In the genomic region with DNA sequence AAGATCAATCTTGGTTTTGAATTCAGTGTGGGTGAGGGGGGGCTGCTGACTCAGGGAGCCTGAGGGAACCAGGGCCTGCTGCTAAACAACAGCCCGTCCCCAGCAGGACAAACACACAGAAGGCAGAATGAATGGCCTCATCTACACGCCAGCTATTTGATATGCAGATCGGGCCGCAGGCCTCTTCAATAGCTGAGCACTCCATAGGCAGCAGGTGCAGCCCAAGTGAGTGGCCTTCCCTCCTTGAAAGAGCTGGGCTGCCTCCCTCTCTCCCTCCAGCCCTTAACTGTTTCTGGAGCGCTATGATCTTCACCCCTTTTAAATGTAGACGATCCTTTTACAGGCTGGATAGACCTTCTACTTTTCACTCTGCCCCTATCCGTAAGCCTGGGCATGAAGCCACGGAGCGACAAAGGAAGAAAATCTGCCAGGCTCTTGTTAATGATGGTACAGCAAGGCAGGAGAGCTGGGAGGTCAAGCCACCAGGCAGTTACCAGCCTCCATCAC, we compare ENCODE assay signal across 12 mouse cellular contexts.
DNase-seq lines count a peak whose midpoint lies in the region; ATAC-seq and TF ChIP-seq lines count a peak whose summit lies in the region.
"Had no signal": no experiment of that assay in that cellular context is flagged by ENCODE, and none has a peak within 500 bp of the region (broad histone marks: within the 10 kb centered on the region; RNA-seq: fewer than 3 reads in every experiment).

No protein-coding gene starts in this region.

- peak; percentile 90 for ATAC-seq in forebrain, embryonic 15.5 days (replicated peaks)
- ATAC-seq in midbrain, embryonic 13.5 days: peak; percentile 87
- no peak for ATAC-seq in megakaryocyte-erythroid progenitor cell, adult 5-6 weeks (replicated peaks; ENCODE audit: low FRiP score, low TSS enrichment, poor library complexity, severe bottlenecking)
- no peak for ATAC-seq in intestine, postnatal 0 days

- H3K9me3 ChIP-seq in ES-E14 (ENCODE audit: control insufficient read depth, insufficient read depth, low read depth, low read length): no peaks in the 10 kb centered on the region
- no peaks in the 10 kb centered on the region for H3K9me3 ChIP-seq in forebrain, embryonic 15.5 days
- H3K9me3 ChIP-seq in midbrain, embryonic 13.5 days: no peaks in the 10 kb centered on the region
- no peaks in the 10 kb centered on the region for H3K9me3 ChIP-seq in intestine, postnatal 0 days (ENCODE audit: control insufficient read depth)
- H3K9me3 ChIP-seq: heart, embryonic 15.5 days; limb, embryonic 13.5 days had no signal

- H3K36me3 ChIP-seq in ES-E14 (ENCODE audit: control insufficient read depth, insufficient read depth, low read length, poor library complexity, severe bottlenecking): no peaks in the 10 kb centered on the region
- H3K36me3 ChIP-seq in forebrain, embryonic 15.5 days: no peaks in the 10 kb centered on the region
- H3K36me3 ChIP-seq in midbrain, embryonic 13.5 days: no peaks in the 10 kb centered on the region
- no peaks in the 10 kb centered on the region for H3K36me3 ChIP-seq in intestine, postnatal 0 days (ENCODE audit: control insufficient read depth, insufficient read depth)
- H3K36me3 ChIP-seq: heart, embryonic 15.5 days; limb, embryonic 13.5 days had no signal

- H3K27ac ChIP-seq in ES-E14 (ENCODE audit: insufficient read depth, low read depth, low read length, poor library complexity, severe bottlenecking): no peak overlapping the region
- peak overlapping the region; percentile 98 for H3K27ac ChIP-seq in forebrain, embryonic 15.5 days (replicated peaks)
- peak overlapping the region; percentile 99 for H3K27ac ChIP-seq in midbrain, embryonic 13.5 days
- H3K27ac ChIP-seq in intestine, postnatal 0 days (ENCODE audit: low read depth, low read length): no peak overlapping the region
- H3K27ac ChIP-seq: heart, embryonic 15.5 days; kidney, postnatal 0 days; limb, embryonic 13.5 days; macrophage had no signal

- H3K4me1 ChIP-seq in ES-E14 (ENCODE audit: control insufficient read depth in 2 of 2, insufficient read depth in 2 of 2, low read length in 2 of 2, poor library complexity in 1 of 2): peaks cover 4 to 8% of the 10 kb centered on the region in 2 experiments; a peak in 1 of 4 replicates
- peaks cover 60% of the 10 kb centered on the region for H3K4me1 ChIP-seq in forebrain, embryonic 15.5 days
- peaks cover 66% of the 10 kb centered on the region for H3K4me1 ChIP-seq in midbrain, embryonic 13.5 days (replicated peaks)
- 0 out of 2 replicates have a peak, but pooled peaks cover 5% of the 10 kb centered on the region for H3K4me1 ChIP-seq in intestine, postnatal 0 days (replicated peaks; ENCODE audit: control insufficient read depth, insufficient read depth, low read length)

- no peak overlapping the region for H3K4me3 ChIP-seq in ES-E14 (ENCODE audit: insufficient read depth in 1 of 2, low read depth in 1 of 2, low read length in 2 of 2, poor library complexity in 1 of 2, severe bottlenecking in 1 of 2)
- H3K4me3 ChIP-seq in forebrain, embryonic 15.5 days: peak overlapping the region; percentile 7; the same call in 1 of the 2 replicates
- peak overlapping the region; percentile 17 for H3K4me3 ChIP-seq in midbrain, embryonic 13.5 days (replicated peaks)
- no peak overlapping the region for H3K4me3 ChIP-seq in intestine, postnatal 0 days (ENCODE audit: low read depth, low read length)
- H3K4me3 ChIP-seq: heart, embryonic 15.5 days; limb, embryonic 13.5 days had no signal

- no peaks in the 10 kb centered on the region for H3K27me3 ChIP-seq in forebrain, embryonic 15.5 days
- H3K27me3 ChIP-seq in midbrain, embryonic 13.5 days: no peaks in the 10 kb centered on the region
- H3K27me3 ChIP-seq in intestine, postnatal 0 days (replicated peaks; ENCODE audit: control insufficient read depth, insufficient read depth, low read length): no peaks in the 10 kb centered on the region
- H3K27me3 ChIP-seq: heart, embryonic 15.5 days; limb, embryonic 13.5 days had no signal

- WGBS in forebrain, embryonic 15.5 days: 2% methylated on average over 9 of the region's 9 CpGs
- 7% methylated on average over 9 of the region's 9 CpGs for WGBS in midbrain, embryonic 13.5 days
- WGBS in intestine, postnatal 0 days: 62% methylated on average over 9 of the region's 9 CpGs

- H3K9ac ChIP-seq in ES-E14 (ENCODE audit: insufficient read depth, low read depth, low read length, poor library complexity, severe bottlenecking): no peak overlapping the region
- peak overlapping the region; percentile 20; the same call in 1 of the 2 replicates for H3K9ac ChIP-seq in forebrain, embryonic 15.5 days (replicated peaks)
- peak overlapping the region; percentile 59 for H3K9ac ChIP-seq in midbrain, embryonic 13.5 days (replicated peaks)
- no peak overlapping the region for H3K9ac ChIP-seq in intestine, postnatal 0 days (ENCODE audit: low read depth, low read length)
- H3K9ac ChIP-seq: heart, embryonic 15.5 days; limb, embryonic 13.5 days had no signal

- in situ Hi-C loops in ES-E14 (cut with MboI; ENCODE audit: low sequenced_read_pairs in 2 of 2, unreplicated experiment in 2 of 2): no loop called here

- peak; percentile 40 for DNase-seq in ES-E14 (ENCODE audit: low read depth, low spot score)
- DNase-seq in brain, adult 2 months (ENCODE audit: low read depth, low spot score): peak; percentile 27
- no peak for DNase-seq in heart, adult 9 months (ENCODE audit: low spot score in 2 of 2)
- DNase-seq in thymus, postnatal 25 days: no peak

- no peak for TF ChIP-seq CTCF in intestine, postnatal 0 days (IDR thresholded peaks at IDR 0.05; ENCODE audit: low read depth)

- H3K4me2 ChIP-seq in forebrain, embryonic 15.5 days (replicated peaks): peak overlapping the region; percentile 32
- H3K4me2 ChIP-seq in midbrain, embryonic 13.5 days (replicated peaks): peak overlapping the region; percentile 39
- no peak overlapping the region for H3K4me2 ChIP-seq in intestine, postnatal 0 days (replicated peaks; ENCODE audit: low read depth)
- H3K4me2 ChIP-seq: heart, embryonic 15.5 days; limb, embryonic 13.5 days had no signal

TF ChIP-seq in ES-E14, 5 proteins besides CTCF, POLR2A, EP300 and RAD21:
- TF ChIP-seq HCFC1 (IDR thresholded peaks at IDR 0.05; ENCODE audit: borderline replicate concordance, insufficient read depth, low read length): no peak
- peak; percentile 45; the same call in 1 of the 2 replicates for TF ChIP-seq MAFK (IDR thresholded peaks at IDR 0.05; ENCODE audit: insufficient read depth, low read depth, low read length)

Comparison
In these comparisons a context has a peak if more than half of its experiments do, and no peak if none do; other contexts are left out.
1. DNase-seq: peak in ES-E14 (single experiment) and brain, adult 2 months (single experiment); none in heart, adult 9 months (0 of 2) and thymus, postnatal 25 days (single experiment).
2. H3K27ac ChIP-seq: peak in forebrain, embryonic 15.5 days (single experiment) and midbrain, embryonic 13.5 days (single experiment); none in ES-E14 (single experiment) and intestine, postnatal 0 days (single experiment).
3. H3K4me3 ChIP-seq: peak in forebrain, embryonic 15.5 days (single experiment) and midbrain, embryonic 13.5 days (single experiment); none in ES-E14 (0 of 2) and intestine, postnatal 0 days (single experiment).
4. H3K9ac ChIP-seq: peak in forebrain, embryonic 15.5 days (single experiment) and midbrain, embryonic 13.5 days (single experiment); none in ES-E14 (single experiment) and intestine, postnatal 0 days (single experiment).
5. ATAC-seq: peak in forebrain, embryonic 15.5 days (single experiment) and midbrain, embryonic 13.5 days (single experiment); none in megakaryocyte-erythroid progenitor cell, adult 5-6 weeks (single experiment) and intestine, postnatal 0 days (single experiment).